Mouse (Mus musculus): Measurements from ENCODE around the gene Tm4sf19. TPM values are rescaled to one million over a fixed set of nuclear protein-coding genes. Genes with fewer than 3 reads are reported as not detected.

The Tm4sf19 gene
- polyA plus RNA-seq, 1 experiment from 2014 or later: not detected

- H3K36me3 ChIP-seq (ENCODE audit: control insufficient read depth, insufficient read depth, low read length): peaks cover 4% of the 10 kb centered on the region; the same call in 1 of the 2 replicates
- H3K9me3 ChIP-seq (ENCODE audit: control insufficient read depth, low read length): no peaks in the 10 kb centered on the region
- H3K27me3 ChIP-seq (ENCODE audit: control insufficient read depth, insufficient read depth, low read length): no peaks in the 10 kb centered on the region
- WGBS: 46% methylated on average over 3 of the region's 3 CpGs
- H3K4me3 ChIP-seq (ENCODE audit: low read depth, low read length): no peak overlapping the region
- no peak overlapping the region for H3K4me2 ChIP-seq (replicated peaks; ENCODE audit: low read depth)
- no peak for DNase-seq (ENCODE audit: low spot score)
- TF ChIP-seq CTCF (IDR thresholded peaks at IDR 0.05; ENCODE audit: low read depth) (no peak), EP300 (optimal IDR thresholded peaks at IDR 0.05) (no peak)
- H3K4me1 ChIP-seq (replicated peaks; ENCODE audit: control insufficient read depth, insufficient read depth): no peaks in the 10 kb centered on the region
- no peak for ATAC-seq (ENCODE audit: low FRiP score, low TSS enrichment)
- no peak overlapping the region for H3K27ac ChIP-seq (replicated peaks)
- H3K9ac ChIP-seq (ENCODE audit: low read length): no peak overlapping the region
These were observed 3.8 kb upstream of the Tm4sf19 start for GRCm38 (mm10) chr16:32396541-32396835.

DNA sequence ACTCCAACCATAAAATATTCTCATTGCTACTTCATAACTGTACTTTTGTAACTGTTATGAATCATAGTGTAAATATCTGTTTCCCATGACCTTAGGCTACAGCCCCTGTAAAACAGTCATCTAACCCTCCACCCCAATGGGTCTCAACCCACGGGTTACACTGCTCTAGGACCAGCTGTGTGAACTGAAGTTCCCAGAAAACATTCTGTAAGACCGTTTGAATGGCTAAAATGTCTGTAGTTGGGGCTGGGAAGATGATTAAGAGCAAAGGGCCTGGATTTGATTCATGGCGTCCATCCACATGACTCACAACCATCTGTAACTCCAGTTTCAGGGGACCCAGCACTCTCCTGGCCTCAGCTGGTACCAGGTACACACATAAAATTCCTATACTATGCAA is 2.1 kb upstream of the Tm4sf19 start:
- no peak overlapping the region for H3K4me3 ChIP-seq (ENCODE audit: low read depth, low read length)
- WGBS: 58% methylated on average over 3 of the region's 3 CpGs
- H3K9ac ChIP-seq (ENCODE audit: low read length): no peak overlapping the region
- ATAC-seq (ENCODE audit: low FRiP score, low TSS enrichment): no peak
- no peaks in the 10 kb centered on the region for H3K9me3 ChIP-seq (ENCODE audit: control insufficient read depth, low read length)
- H3K27ac ChIP-seq (replicated peaks): no peak overlapping the region
- no peaks in the 10 kb centered on the region for H3K27me3 ChIP-seq (ENCODE audit: control insufficient read depth, insufficient read depth, low read length)
- TF ChIP-seq CTCF (IDR thresholded peaks at IDR 0.05; ENCODE audit: low read depth) (no peak), EP300 (optimal IDR thresholded peaks at IDR 0.05) (no peak)
- no peaks in the 10 kb centered on the region for H3K4me1 ChIP-seq (replicated peaks; ENCODE audit: control insufficient read depth, insufficient read depth)
- DNase-seq (ENCODE audit: low spot score): no peak
- no peak overlapping the region for H3K4me2 ChIP-seq (replicated peaks; ENCODE audit: low read depth)
- H3K36me3 ChIP-seq (ENCODE audit: control insufficient read depth, insufficient read depth, low read length): no peaks in the 10 kb centered on the region

GRCm38 (mm10) chr16:32401335-32401965 is 1.1 kb downstream of the Tm4sf19 start:
- 69% methylated on average over 9 of the region's 9 CpGs for WGBS
- ATAC-seq (ENCODE audit: low FRiP score, low TSS enrichment): no peak
- no peaks in the 10 kb centered on the region for H3K27me3 ChIP-seq (ENCODE audit: control insufficient read depth, insufficient read depth, low read length)
- no peaks in the 10 kb centered on the region for H3K4me1 ChIP-seq (replicated peaks; ENCODE audit: control insufficient read depth, insufficient read depth)
- no peak overlapping the region for H3K4me2 ChIP-seq (replicated peaks; ENCODE audit: low read depth)
- no peak for DNase-seq (ENCODE audit: low spot score)
- H3K36me3 ChIP-seq (ENCODE audit: control insufficient read depth, insufficient read depth, low read length): no peaks in the 10 kb centered on the region
- H3K4me3 ChIP-seq (ENCODE audit: low read depth, low read length): no peak overlapping the region
- TF ChIP-seq EP300 (optimal IDR thresholded peaks at IDR 0.05) (no peak), CTCF (IDR thresholded peaks at IDR 0.05; ENCODE audit: low read depth) (no peak)
- no peak overlapping the region for H3K27ac ChIP-seq (replicated peaks)
- H3K9ac ChIP-seq (ENCODE audit: low read length): no peak overlapping the region
- H3K9me3 ChIP-seq (ENCODE audit: control insufficient read depth, low read length): no peaks in the 10 kb centered on the region

DNA sequence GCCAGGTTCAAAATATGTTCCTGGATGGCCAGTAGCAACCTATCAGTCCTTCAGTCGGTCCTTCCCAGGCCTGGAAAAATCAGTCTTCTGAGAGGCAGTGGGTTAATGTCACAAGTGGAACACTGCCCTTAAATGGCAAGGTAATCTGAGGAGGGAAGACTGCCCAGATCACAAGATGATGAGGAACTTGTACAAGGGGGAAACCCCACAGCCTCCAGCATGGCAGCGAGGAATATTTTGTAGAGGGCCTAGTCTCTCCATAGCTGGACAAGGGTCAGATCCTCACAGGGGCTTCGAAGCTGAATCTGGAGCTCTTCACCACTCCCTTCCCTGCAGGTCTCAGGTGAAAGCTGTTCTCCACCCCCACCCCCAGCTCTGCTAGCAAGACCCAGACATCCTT is 2.5 kb downstream of the Tm4sf19 start:
- DNase-seq (ENCODE audit: low spot score) (no peak), ATAC-seq (ENCODE audit: low FRiP score, low TSS enrichment) (no peak)
- H3K4me3 ChIP-seq (ENCODE audit: low read depth, low read length): no peak overlapping the region
- no peaks in the 10 kb centered on the region for H3K4me1 ChIP-seq (replicated peaks; ENCODE audit: control insufficient read depth, insufficient read depth)
- H3K9me3 ChIP-seq (ENCODE audit: control insufficient read depth, low read length): no peaks in the 10 kb centered on the region
- no peaks in the 10 kb centered on the region for H3K27me3 ChIP-seq (ENCODE audit: control insufficient read depth, insufficient read depth, low read length)
- H3K36me3 ChIP-seq (ENCODE audit: control insufficient read depth, insufficient read depth, low read length): no peaks in the 10 kb centered on the region
- no peak overlapping the region for H3K4me2 ChIP-seq (replicated peaks; ENCODE audit: low read depth)
- no peak for TF ChIP-seq CTCF (IDR thresholded peaks at IDR 0.05; ENCODE audit: low read depth)
- no peak for TF ChIP-seq EP300 (optimal IDR thresholded peaks at IDR 0.05)
- no peak overlapping the region for H3K9ac ChIP-seq (ENCODE audit: low read length)
- 84% methylated on average over 3 of the region's 3 CpGs for WGBS
- no peak overlapping the region for H3K27ac ChIP-seq (replicated peaks)

DNA sequence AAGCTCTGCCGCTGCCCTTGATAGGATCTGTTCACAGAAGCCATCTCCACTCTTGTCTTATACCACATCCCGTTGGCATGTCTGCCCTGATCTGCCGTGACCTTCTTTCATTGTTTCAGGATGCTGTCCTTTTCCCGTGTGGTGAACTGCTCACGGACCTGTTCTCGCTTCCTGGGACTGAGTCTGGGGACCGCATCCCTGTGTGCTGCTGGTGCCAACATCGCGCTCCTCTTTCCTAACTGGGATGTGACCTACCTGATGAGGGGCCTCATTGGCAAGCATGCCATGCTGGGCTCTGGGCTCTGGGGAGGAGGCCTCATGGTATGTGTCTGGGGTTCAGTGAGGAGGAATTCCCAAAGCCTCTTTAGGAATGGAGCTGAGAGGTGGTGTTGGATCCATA is 5.4 kb downstream of the Tm4sf19 start:
- no peaks in the 10 kb centered on the region for H3K27me3 ChIP-seq (ENCODE audit: control insufficient read depth, insufficient read depth, low read length)
- ATAC-seq (ENCODE audit: low FRiP score, low TSS enrichment) (no peak), DNase-seq (ENCODE audit: low spot score) (no peak)
- H3K4me2 ChIP-seq (replicated peaks; ENCODE audit: low read depth): no peak overlapping the region
- no peaks in the 10 kb centered on the region for H3K4me1 ChIP-seq (replicated peaks; ENCODE audit: control insufficient read depth, insufficient read depth)
- no peak overlapping the region for H3K9ac ChIP-seq (ENCODE audit: low read length)
- H3K36me3 ChIP-seq (ENCODE audit: control insufficient read depth, insufficient read depth, low read length): no peaks in the 10 kb centered on the region
- H3K27ac ChIP-seq (replicated peaks): no peak overlapping the region
- 93% methylated on average over 9 of the region's 9 CpGs for WGBS
- H3K9me3 ChIP-seq (ENCODE audit: control insufficient read depth, low read length): no peaks in the 10 kb centered on the region
- H3K4me3 ChIP-seq (ENCODE audit: low read depth, low read length): no peak overlapping the region
- TF ChIP-seq CTCF (IDR thresholded peaks at IDR 0.05; ENCODE audit: low read depth) (no peak), EP300 (optimal IDR thresholded peaks at IDR 0.05) (no peak)

DNA sequence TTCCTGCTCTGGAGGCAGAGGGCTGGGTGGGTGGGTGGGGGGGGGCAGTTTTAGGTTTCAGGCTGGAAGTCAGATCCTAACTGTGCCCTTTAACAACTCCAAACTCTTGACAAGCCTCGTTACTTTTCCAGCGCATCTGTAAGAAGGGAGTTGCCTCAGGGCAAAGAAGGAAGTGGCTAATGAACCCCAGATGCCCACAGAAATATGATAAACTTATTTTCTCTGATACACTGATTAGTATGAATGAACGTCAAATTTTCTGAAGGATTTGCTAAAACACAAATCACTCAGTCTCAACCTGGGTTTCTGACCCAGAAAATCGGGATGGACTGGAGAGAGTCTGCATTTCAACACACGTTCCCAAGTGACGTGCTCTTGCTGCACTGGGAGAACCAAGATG is 6.4 kb downstream of the Tm4sf19 start:
- no peaks in the 10 kb centered on the region for H3K4me1 ChIP-seq (replicated peaks; ENCODE audit: control insufficient read depth, insufficient read depth)
- H3K36me3 ChIP-seq (ENCODE audit: control insufficient read depth, insufficient read depth, low read length): no peaks in the 10 kb centered on the region
- no peak overlapping the region for H3K27ac ChIP-seq (replicated peaks)
- H3K4me3 ChIP-seq (ENCODE audit: low read depth, low read length): no peak overlapping the region
- H3K4me2 ChIP-seq (replicated peaks; ENCODE audit: low read depth): no peak overlapping the region
- ATAC-seq (ENCODE audit: low FRiP score, low TSS enrichment) (no peak), DNase-seq (ENCODE audit: low spot score) (no peak)
- no peak overlapping the region for H3K9ac ChIP-seq (ENCODE audit: low read length)
- no peaks in the 10 kb centered on the region for H3K27me3 ChIP-seq (ENCODE audit: control insufficient read depth, insufficient read depth, low read length)
- TF ChIP-seq EP300 (optimal IDR thresholded peaks at IDR 0.05) (no peak), CTCF (IDR thresholded peaks at IDR 0.05; ENCODE audit: low read depth) (no peak)
- 74% methylated on average over 6 of the region's 6 CpGs for WGBS
- no peaks in the 10 kb centered on the region for H3K9me3 ChIP-seq (ENCODE audit: control insufficient read depth, low read length)

All from stomach, postnatal 0 days (tissue).